ENCODE assay signal across 8 mouse cellular contexts in the genomic region with DNA sequence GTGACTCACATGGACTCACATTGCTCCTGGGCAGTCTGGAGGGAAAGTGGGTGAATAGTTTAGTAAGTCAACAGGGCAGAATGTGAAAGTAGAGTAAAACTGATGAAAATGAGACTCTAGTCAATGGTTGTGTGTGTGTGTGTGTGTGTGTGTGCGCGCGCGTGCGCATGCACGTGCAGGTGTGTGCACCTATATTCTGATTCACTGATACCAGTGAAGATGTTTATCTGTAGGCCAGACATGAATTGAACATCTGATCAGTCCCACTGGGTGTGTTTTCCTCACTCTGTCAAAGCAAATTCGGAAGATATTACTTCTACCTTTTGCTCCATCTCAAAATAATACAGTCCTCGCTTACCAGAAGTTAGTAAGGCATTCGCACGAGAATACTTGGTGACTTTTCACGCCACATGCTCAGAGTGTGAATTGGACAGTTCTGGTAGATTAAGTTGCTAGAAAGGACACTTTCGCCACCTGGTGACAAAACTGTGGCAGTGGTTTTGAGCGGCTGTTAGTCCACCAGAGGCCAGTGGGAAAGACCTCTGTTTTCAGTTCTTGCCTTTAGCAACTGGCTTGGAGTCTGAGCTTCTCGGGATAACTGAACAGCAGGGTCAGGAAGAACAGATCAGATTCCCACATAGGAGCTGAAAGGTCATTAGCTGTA. TPM values are rescaled to one million over a fixed set of nuclear protein-coding genes. Genes with fewer than 3 reads are reported as not detected.
A peak's percentile ranks its signal among the peaks of the same experiment; 100 is the strongest.
DNase-seq lines count a peak whose midpoint lies in the region; ATAC-seq and TF ChIP-seq lines count a peak whose summit lies in the region.

No protein-coding gene starts in this region.

- ATAC-seq in forebrain, embryonic 13.5 days: peak; percentile 82
- ATAC-seq in kidney, embryonic 16.5 days (ENCODE audit: low FRiP score, low TSS enrichment): peak; percentile 71
- ATAC-seq in lung, embryonic 15.5 days (ENCODE audit: borderline replicate concordance, extremely low read depth, low FRiP score, low TSS enrichment): peak; percentile 49; the same call in 1 of the 2 replicates

- H3K27me3 ChIP-seq in forebrain, embryonic 13.5 days: no peaks in the 10 kb centered on the region
- no peaks in the 10 kb centered on the region for H3K27me3 ChIP-seq in kidney, embryonic 16.5 days (ENCODE audit: insufficient read depth, low read length)
- H3K27me3 ChIP-seq in lung, embryonic 15.5 days: no peaks in the 10 kb centered on the region

- no peak overlapping the region for H3K4me2 ChIP-seq in forebrain, embryonic 13.5 days
- H3K4me2 ChIP-seq in kidney, embryonic 16.5 days (replicated peaks; ENCODE audit: low read depth, low read length): no peak overlapping the region
- no peak overlapping the region for H3K4me2 ChIP-seq in lung, embryonic 15.5 days

- no peak overlapping the region for H3K27ac ChIP-seq in ES-E14 (ENCODE audit: insufficient read depth, low read depth, low read length, poor library complexity, severe bottlenecking)
- no peak overlapping the region for H3K27ac ChIP-seq in forebrain, embryonic 13.5 days
- H3K27ac ChIP-seq in kidney, embryonic 16.5 days (ENCODE audit: low read length): no peak overlapping the region
- no peak overlapping the region for H3K27ac ChIP-seq in lung, embryonic 15.5 days

- H3K9me3 ChIP-seq in ES-E14 (ENCODE audit: control insufficient read depth, insufficient read depth, low read depth, low read length): no peaks in the 10 kb centered on the region
- H3K9me3 ChIP-seq in forebrain, embryonic 13.5 days (replicated peaks): no peaks in the 10 kb centered on the region
- no peaks in the 10 kb centered on the region for H3K9me3 ChIP-seq in kidney, embryonic 16.5 days (ENCODE audit: low read length)
- no peaks in the 10 kb centered on the region for H3K9me3 ChIP-seq in lung, embryonic 15.5 days

- in situ Hi-C loops in ES-E14 (cut with MboI; ENCODE audit: low sequenced_read_pairs in 2 of 2, unreplicated experiment in 2 of 2): no loop called here

- no peak overlapping the region for H3K4me3 ChIP-seq in ES-E14 (ENCODE audit: insufficient read depth in 1 of 2, low read depth in 1 of 2, low read length in 2 of 2, poor library complexity in 1 of 2, severe bottlenecking in 1 of 2)
- no peak overlapping the region for H3K4me3 ChIP-seq in forebrain, embryonic 13.5 days
- H3K4me3 ChIP-seq in kidney, embryonic 16.5 days (ENCODE audit: low read length): no peak overlapping the region
- H3K4me3 ChIP-seq in lung, embryonic 15.5 days: no peak overlapping the region

- DNase-seq in gastrocnemius, postnatal 14 days: peak; percentile 10
- DNase-seq in gastrocnemius, adult 8-10 months (ENCODE audit: low spot score in 2 of 2): no peak
- DNase-seq in ES-E14 (ENCODE audit: low read depth, low spot score): no peak
- peak; percentile 65 to 72 for DNase-seq in right cerebral cortex, postnatal 10 days (ENCODE audit: low spot score in 2 of 2)
- no peak for DNase-seq in urinary bladder, postnatal 10 days (ENCODE audit: low spot score)

- H3K36me3 ChIP-seq in ES-E14 (ENCODE audit: control insufficient read depth, insufficient read depth, low read length, poor library complexity, severe bottlenecking): no peaks in the 10 kb centered on the region
- H3K36me3 ChIP-seq in forebrain, embryonic 13.5 days (ENCODE audit: poor library complexity, severe bottlenecking): no peaks in the 10 kb centered on the region
- H3K36me3 ChIP-seq in kidney, embryonic 16.5 days (ENCODE audit: insufficient read depth, low read length): no peaks in the 10 kb centered on the region
- H3K36me3 ChIP-seq in lung, embryonic 15.5 days: no peaks in the 10 kb centered on the region

- no peaks in the 10 kb centered on the region for H3K4me1 ChIP-seq in ES-E14 (ENCODE audit: control insufficient read depth in 2 of 2, insufficient read depth in 2 of 2, low read length in 2 of 2, poor library complexity in 1 of 2)
- H3K4me1 ChIP-seq in forebrain, embryonic 13.5 days: no peaks in the 10 kb centered on the region
- no peaks in the 10 kb centered on the region for H3K4me1 ChIP-seq in kidney, embryonic 16.5 days (ENCODE audit: insufficient read depth, low read length)
- no peaks in the 10 kb centered on the region for H3K4me1 ChIP-seq in lung, embryonic 15.5 days

- 55% methylated on average over 14 of the region's 14 CpGs for WGBS in forebrain, embryonic 13.5 days
- WGBS in kidney, embryonic 16.5 days: 55% methylated on average over 14 of the region's 14 CpGs
- 54% methylated on average over 14 of the region's 14 CpGs for WGBS in lung, embryonic 15.5 days

- intact Hi-C loops in gastrocnemius, postnatal 14 days (cut with DNase I; ENCODE audit: low total_unique reads): no loop called here

- H3K9ac ChIP-seq in ES-E14 (ENCODE audit: insufficient read depth, low read depth, low read length, poor library complexity, severe bottlenecking): no peak overlapping the region
- H3K9ac ChIP-seq in forebrain, embryonic 13.5 days: no peak overlapping the region
- H3K9ac ChIP-seq in kidney, embryonic 16.5 days (replicated peaks; ENCODE audit: low read length): no peak overlapping the region
- H3K9ac ChIP-seq in lung, embryonic 15.5 days: no peak overlapping the region

TF ChIP-seq in ES-E14, 5 proteins besides CTCF, POLR2A, EP300 and RAD21:
- TF ChIP-seq ZC3H11A (IDR thresholded peaks at IDR 0.05; ENCODE audit: borderline replicate concordance, low read depth, low read length) (peak; percentile 99), MAFK (IDR thresholded peaks at IDR 0.05; ENCODE audit: insufficient read depth, low read depth, low read length) (no peak)

RNA-seq across cellular contexts. Expression of gene Vwc2, which starts 17.5 kb away (rescaled TPM):
- total RNA-seq in gastrocnemius, postnatal 14 days (2021): under 1 TPM; 0.38 to 0.90 TPM
- total RNA-seq in gastrocnemius, adult 8-10 months (2022): under 1 TPM in 1 of 4 experiments, not detected in 3; 0.13 TPM
- total RNA-seq in ES-E14 (2012; rRNA removed): 0.49 and 1.1 TPM in 2 replicates
- 1.6 and 2.8 TPM in 2 replicates for polyA plus RNA-seq in forebrain, embryonic 13.5 days (2015; fragmentation: Nextera tagmentation; extraction: Ambion mirVana)
- 1.1 and 1.2 TPM in 2 replicates for polyA plus RNA-seq in kidney, embryonic 16.5 days (2015; fragmentation: Nextera tagmentation; extraction: Ambion mirVana)
- 1.7 and 1.9 TPM in 2 replicates for polyA plus RNA-seq in lung, embryonic 15.5 days (2015; fragmentation: Nextera tagmentation; extraction: Ambion mirVana)

Comparison
In these comparisons a context has a peak if more than half of its experiments do, and no peak if none do; other contexts are left out.
1. DNase-seq: peak in gastrocnemius, postnatal 14 days (single experiment) and right cerebral cortex, postnatal 10 days (2 of 2); none in gastrocnemius, adult 8-10 months (0 of 2), ES-E14 (single experiment) and urinary bladder, postnatal 10 days (single experiment).
2. Peak in every context shown above with its lines, with median percentiles within 50 percentile points of each other: ATAC-seq.